26 mouse cellular contexts compared by ENCODE assay signal in the genomic region with DNA sequence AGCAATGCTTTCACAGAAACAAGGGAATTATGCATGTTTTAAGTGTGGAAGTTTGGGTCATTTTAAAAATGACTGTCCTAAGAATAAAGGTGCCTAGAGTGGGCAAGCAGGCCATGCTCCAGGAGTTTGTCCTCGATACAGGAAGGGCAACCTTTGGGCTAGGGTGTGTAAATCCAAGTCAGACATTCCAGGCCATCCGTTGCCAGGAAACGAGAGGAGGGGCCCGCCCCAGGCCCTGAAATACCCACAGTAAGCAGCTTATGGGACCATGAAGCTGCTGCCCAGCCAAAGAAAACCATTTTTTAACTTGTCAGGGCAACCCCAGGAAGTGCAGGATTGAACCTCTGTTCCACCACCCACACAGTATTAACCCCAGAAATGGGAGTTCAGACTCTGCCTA. TPM values are rescaled to one million over a fixed set of nuclear protein-coding genes. Genes with fewer than 3 reads are reported as not detected.
DNase-seq lines count a peak whose midpoint lies in the region; ATAC-seq lines count a peak whose summit lies in the region.
"Not testable (repeated sequence)": the region's sequence is repeated elsewhere in the genome, so short reads cannot be mapped to it uniquely, and the experiment has no call there.
"Had no signal": no experiment of that assay in that cellular context is flagged by ENCODE, and none has a peak within 500 bp of the region (broad histone marks: within the 10 kb centered on the region; RNA-seq: fewer than 3 reads in every experiment).

No protein-coding gene starts in this region.

- in situ Hi-C loops in ES-E14 (cut with MboI; ENCODE audit: low sequenced_read_pairs in 2 of 2, unreplicated experiment in 2 of 2) = loop anchor here in 1 of 2 experiments (5.0 kb wide), 1 partner anchor 285 kb away; a partner anchor contains a TSS

- WGBS in forebrain, embryonic 11.5 days = 52% methylated on average over 4 of the region's 4 CpGs
- WGBS in neural tube, embryonic 11.5 days = 36% methylated on average over 4 of the region's 4 CpGs

- H3K9me3 ChIP-seq in ES-E14 (ENCODE audit: control insufficient read depth, insufficient read depth, low read depth, low read length); forebrain, embryonic 11.5 days (ENCODE audit: control insufficient read depth, low read length); neural tube, embryonic 11.5 days (ENCODE audit: control insufficient read depth, low read length): not testable (repeated sequence)

- H3K4me1 ChIP-seq in ES-E14 (ENCODE audit: control insufficient read depth in 2 of 2, insufficient read depth in 2 of 2, low read length in 2 of 2, poor library complexity in 1 of 2); forebrain, embryonic 11.5 days (replicated peaks; ENCODE audit: control insufficient read depth, insufficient read depth, low read length); neural tube, embryonic 11.5 days (ENCODE audit: control insufficient read depth, insufficient read depth, low read length): not testable (repeated sequence)

- H3K4me3 ChIP-seq in ES-E14 (ENCODE audit: insufficient read depth in 1 of 2, low read depth in 1 of 2, low read length in 2 of 2, poor library complexity in 1 of 2, severe bottlenecking in 1 of 2); forebrain, embryonic 11.5 days (ENCODE audit: low read depth, low read length); neural tube, embryonic 11.5 days (ENCODE audit: low read depth, low read length): not testable (repeated sequence)

- not testable (repeated sequence) for ATAC-seq in forebrain, embryonic 11.5 days (replicated peaks; ENCODE audit: low FRiP score); neural tube, embryonic 11.5 days (ENCODE audit: insufficient read depth, low FRiP score, low TSS enrichment)

- H3K4me2 ChIP-seq in forebrain, embryonic 11.5 days (ENCODE audit: low read depth, low read length, severe bottlenecking); neural tube, embryonic 11.5 days (ENCODE audit: low read depth): not testable (repeated sequence)

- DNase-seq in ES-E14 (ENCODE audit: low read depth, low spot score) = peak; percentile 31
- peak; percentile 3 for DNase-seq in adrenal gland, postnatal 14 days
- DNase-seq in embryo, embryonic 9.5 days (ENCODE audit: extremely low spot score) = peak; percentile 20
- peak; percentile 48 for DNase-seq in forebrain, embryonic 11.5 days (ENCODE audit: low spot score)
- peak; percentile 30 for DNase-seq in kidney, adult 18-20 months
- DNase-seq in kidney, postnatal 10 days = peak; percentile 26
- peak; percentile 5 to 12 for DNase-seq in kidney, postnatal 4 days
- peak; percentile 44 for DNase-seq in neural tube, embryonic 11.5 days (ENCODE audit: low spot score)

- H3K27me3 ChIP-seq in forebrain, embryonic 11.5 days (ENCODE audit: control insufficient read depth, insufficient read depth, low read length); neural tube, embryonic 11.5 days (ENCODE audit: control insufficient read depth, insufficient read depth, low read length): not testable (repeated sequence)

- H3K27ac ChIP-seq in ES-E14 (ENCODE audit: insufficient read depth, low read depth, low read length, poor library complexity, severe bottlenecking); forebrain, embryonic 11.5 days (ENCODE audit: low read depth, low read length); neural tube, embryonic 11.5 days (ENCODE audit: low read depth, low read length): not testable (repeated sequence)

- not testable (repeated sequence) for H3K9ac ChIP-seq in ES-E14 (ENCODE audit: insufficient read depth, low read depth, low read length, poor library complexity, severe bottlenecking); forebrain, embryonic 11.5 days (ENCODE audit: low read length); neural tube, embryonic 11.5 days (ENCODE audit: low read length)

- H3K36me3 ChIP-seq in ES-E14 (ENCODE audit: control insufficient read depth, insufficient read depth, low read length, poor library complexity, severe bottlenecking); forebrain, embryonic 11.5 days (ENCODE audit: control insufficient read depth, insufficient read depth, low read length); neural tube, embryonic 11.5 days (ENCODE audit: control insufficient read depth, insufficient read depth, low read length): not testable (repeated sequence)

RNA-seq across cellular contexts. Expression of a gene that starts 7.7 kb away (rescaled TPM):
- total RNA-seq in ES-E14 (2012; rRNA removed) = 0.89 and 1.2 TPM in 2 replicates
- not detected in 2 replicates for total RNA-seq in adrenal gland, postnatal 14 days (2021)
- polyA plus RNA-seq in forebrain, embryonic 11.5 days (2014; fragmentation: Nextera tagmentation; extraction: Ambion mirVana) = not detected in 2 replicates
- polyA plus RNA-seq in neural tube, embryonic 11.5 days (2014; fragmentation: Nextera tagmentation; extraction: Ambion mirVana) = not detected in 2 replicates
- total RNA-seq: adrenal gland, adult 8-10 months; adrenal gland, postnatal 4 days; common myeloid progenitor, adult 5-6 weeks; gastrocnemius, adult 2 months; gastrocnemius, postnatal 25 days; granulocyte monocyte progenitor cell, adult 5-6 weeks; heart, adult 8-10 months; heart, postnatal 25 days; MEL had no signal
- polyA plus RNA-seq: brain, embryonic 14.5 days; CD4-positive, CD25-positive, alpha-beta regulatory T cell, adult 4 months; embryonic facial prominence, embryonic 12.5 days; forebrain, embryonic 14.5 days; heart, embryonic 12.5 days; heart, embryonic 16.5 days; hindbrain, embryonic 12.5 days; hindbrain, embryonic 16.5 days; inflammation-experienced regulatory T-cells, adult 6 months had no signal

RNA-seq across cellular contexts. Expression of a gene that starts 42.2 kb away (rescaled TPM):
- 158 and 220 TPM in 2 replicates for total RNA-seq in ES-E14 (2012; rRNA removed)
- not detected in 2 replicates for total RNA-seq in adrenal gland, postnatal 14 days (2021)
- polyA plus RNA-seq in forebrain, embryonic 11.5 days (2014; fragmentation: Nextera tagmentation; extraction: Ambion mirVana) = not detected in 2 replicates
- polyA plus RNA-seq in neural tube, embryonic 11.5 days (2014; fragmentation: Nextera tagmentation; extraction: Ambion mirVana) = not detected in 2 replicates
- total RNA-seq: adrenal gland, adult 8-10 months; adrenal gland, postnatal 4 days; gastrocnemius, adult 2 months; gastrocnemius, postnatal 25 days; granulocyte monocyte progenitor cell, adult 5-6 weeks; heart, adult 8-10 months; heart, postnatal 25 days; MEL had no signal
- polyA plus RNA-seq: brain, embryonic 14.5 days; CD4-positive, CD25-positive, alpha-beta regulatory T cell, adult 4 months; embryonic facial prominence, embryonic 12.5 days; forebrain, embryonic 14.5 days; heart, embryonic 12.5 days; heart, embryonic 16.5 days; hindbrain, embryonic 12.5 days; hindbrain, embryonic 16.5 days; inflammation-experienced regulatory T-cells, adult 6 months had no signal

RNA-seq across cellular contexts. Expression of a gene that starts 51.1 kb away (rescaled TPM):
- total RNA-seq in ES-E14 (2012; rRNA removed) = 7.9 and 8.7 TPM in 2 replicates
- not detected in 2 replicates for total RNA-seq in adrenal gland, postnatal 14 days (2021)
- not detected in 2 replicates for polyA plus RNA-seq in forebrain, embryonic 11.5 days (2014; fragmentation: Nextera tagmentation; extraction: Ambion mirVana)
- polyA plus RNA-seq in neural tube, embryonic 11.5 days (2014; fragmentation: Nextera tagmentation; extraction: Ambion mirVana) = not detected in 2 replicates
- total RNA-seq: adrenal gland, adult 8-10 months; adrenal gland, postnatal 4 days; common myeloid progenitor, adult 5-6 weeks; gastrocnemius, adult 2 months; gastrocnemius, postnatal 25 days; granulocyte monocyte progenitor cell, adult 5-6 weeks; heart, adult 8-10 months; heart, postnatal 25 days; MEL had no signal
- polyA plus RNA-seq: brain, embryonic 14.5 days; CD4-positive, CD25-positive, alpha-beta regulatory T cell, adult 4 months; embryonic facial prominence, embryonic 12.5 days; forebrain, embryonic 14.5 days; heart, embryonic 12.5 days; heart, embryonic 16.5 days; hindbrain, embryonic 12.5 days; hindbrain, embryonic 16.5 days; inflammation-experienced regulatory T-cells, adult 6 months had no signal

RNA-seq across cellular contexts. Expression of a gene that starts 56.9 kb away (rescaled TPM):
- 1.5 and 2.5 TPM in 2 replicates for total RNA-seq in ES-E14 (2012; rRNA removed)
- total RNA-seq in adrenal gland, postnatal 14 days (2021) = not detected in 2 replicates
- polyA plus RNA-seq in forebrain, embryonic 11.5 days (2014; fragmentation: Nextera tagmentation; extraction: Ambion mirVana) = not detected in 2 replicates
- polyA plus RNA-seq in neural tube, embryonic 11.5 days (2014; fragmentation: Nextera tagmentation; extraction: Ambion mirVana) = not detected in 2 replicates
- total RNA-seq: adrenal gland, adult 8-10 months; adrenal gland, postnatal 4 days; common myeloid progenitor, adult 5-6 weeks; gastrocnemius, adult 2 months; gastrocnemius, postnatal 25 days; granulocyte monocyte progenitor cell, adult 5-6 weeks; heart, adult 8-10 months; heart, postnatal 25 days; MEL had no signal
- polyA plus RNA-seq: CD4-positive, CD25-positive, alpha-beta regulatory T cell, adult 4 months; embryonic facial prominence, embryonic 12.5 days; forebrain, embryonic 14.5 days; heart, embryonic 12.5 days; heart, embryonic 16.5 days; hindbrain, embryonic 12.5 days; hindbrain, embryonic 16.5 days; inflammation-experienced regulatory T-cells, adult 6 months had no signal

Comparison
In these comparisons a context has a peak if more than half of its experiments do, and no peak if none do; other contexts are left out.
1. RNA of a gene that starts 42.2 kb away (total RNA-seq): 158 to 220 TPM in ES-E14; not detected in adrenal gland, postnatal 14 days; every median in the first group is over 100 times any median in the second.
2. Peak in every context shown above with its lines, with median percentiles within 50 percentile points of each other: DNase-seq.